Mouse (Mus musculus) gastrocnemius, postnatal 4 days (tissue): ENCODE data around the gene Egln1. TPM values are rescaled to one million over a fixed set of nuclear protein-coding genes. Genes with fewer than 3 reads are reported as not detected.

Source experiments
- DNase-seq, 2 experiments: peaks; one replicate each; pipeline ENCODE4 v3.0.0; 2021 to 2022; ENCODE audit warnings: low spot score in 2 of 2, mixed read lengths in 2 of 2
- total RNA-seq, 2 experiments: library from RNA; stranded (reverse); gene quantifications; 2 replicates each; pipeline ENCODE4 v1.2.3; 2021

Gene Egln1
- total RNA-seq, 2 experiments from 2014 or later, result 53.0 to 53.5 TPM

DNA sequence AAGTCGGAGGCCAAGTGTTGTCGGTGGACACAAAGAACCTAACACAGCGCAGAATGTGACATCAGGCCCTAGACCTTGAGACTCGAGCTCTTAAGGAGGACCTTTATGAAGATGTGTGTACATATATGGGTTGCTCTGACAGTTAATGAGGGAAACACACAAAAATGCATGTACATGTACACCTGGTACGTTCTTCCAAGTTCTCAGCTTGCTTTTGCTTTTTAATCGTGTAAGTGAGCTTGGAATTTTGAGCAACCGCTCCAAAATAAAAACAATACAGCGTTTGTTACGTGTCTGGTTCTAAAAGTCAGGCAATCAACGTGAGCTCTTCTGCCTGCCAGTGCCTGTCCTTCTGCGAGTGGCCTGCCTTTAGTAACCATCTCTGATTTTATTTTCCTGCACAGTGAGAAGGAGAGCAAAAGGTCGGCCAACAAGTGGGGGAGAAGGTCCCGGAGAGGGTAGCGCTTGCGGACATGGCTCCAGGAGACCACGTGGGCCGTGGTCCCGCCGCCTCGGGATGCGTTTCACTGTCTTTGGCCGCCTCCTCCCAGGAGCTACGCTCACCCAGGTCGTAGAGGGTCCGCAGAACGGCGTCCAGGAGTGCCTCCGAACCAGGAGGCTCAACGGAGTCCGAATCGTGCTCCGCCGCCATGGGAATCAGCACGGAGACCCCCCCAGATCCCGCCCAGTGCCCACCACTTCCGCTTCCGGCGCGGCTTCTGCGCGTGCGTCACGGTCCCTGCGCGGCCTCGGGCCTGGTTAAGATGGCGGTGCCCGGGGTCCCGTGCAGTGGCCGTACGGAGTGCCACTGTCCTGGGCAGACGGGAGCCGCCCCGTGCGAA lies 86.6 kb downstream of the Egln1 start, which contains the start of the genes Gnpat and 2810004N23Rik:
Gene Gnpat, plus strand, starts transcription at position 713 of the 842 bp plus-strand sequence.
Gene 2810004N23Rik, minus strand, starts transcription at position 800 of the 842 bp plus-strand sequence.
- DNase-seq, result peak; percentile 90 to 94

DNA sequence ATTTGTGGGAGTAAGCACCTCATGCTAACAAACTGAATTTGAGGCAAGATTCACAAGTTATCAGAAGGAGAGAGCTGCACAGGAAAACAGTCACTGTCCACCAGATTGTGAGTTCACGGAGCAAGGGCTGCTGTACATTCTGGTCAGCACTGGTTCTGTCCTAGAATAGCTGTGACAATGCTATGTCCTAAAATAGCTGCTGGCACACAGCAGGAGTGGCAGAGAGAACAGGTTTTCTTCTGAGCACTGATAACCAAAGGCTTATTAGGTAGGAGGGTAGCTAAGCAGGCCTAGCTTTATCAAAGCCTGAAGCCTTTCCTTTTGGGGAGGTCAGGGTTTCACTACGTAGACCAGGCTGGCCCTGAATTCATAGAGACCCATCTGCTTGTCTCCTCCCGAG lies 88.9 kb downstream of the Egln1 start:
- DNase-seq, result no peak

DNA sequence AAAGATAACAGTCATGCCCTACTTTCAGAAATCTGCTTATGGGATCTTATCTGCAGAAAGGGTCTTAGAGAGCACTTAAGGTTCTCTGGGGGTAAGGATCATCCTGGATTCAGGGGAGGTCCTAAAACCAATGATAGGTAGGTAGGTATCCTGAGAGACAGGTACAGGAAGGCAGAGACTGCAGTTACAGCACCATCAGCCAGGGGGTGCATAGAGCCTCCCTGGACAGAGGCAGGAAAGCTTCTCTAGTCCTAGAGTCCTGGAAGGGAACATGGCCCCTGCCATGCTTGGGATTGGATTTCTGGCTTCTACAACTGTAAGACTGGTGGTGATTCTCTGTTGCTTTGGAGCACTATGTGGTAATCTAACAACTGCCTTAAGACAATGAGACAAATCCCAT lies 89.7 kb downstream of the Egln1 start:
- DNase-seq, result no peak

Other genes with a start within 250 kb of the Egln1 start
- 10 to 100 TPM; 28.2 to 33.1 TPM for gene Ttc13, start 227.3 kb downstream of the Egln1 start, total RNA-seq
- gene Arv1, start 227.2 kb downstream of the Egln1 start, total RNA-seq, result 1 to 10 TPM; 6.6 to 7.1 TPM
- gene Fam89a, start 197.5 kb downstream of the Egln1 start, total RNA-seq, result under 1 TPM; 0.86 to 0.96 TPM
- gene Trim67, start 156.2 kb downstream of the Egln1 start, total RNA-seq, result under 1 TPM; 0.12 to 0.13 TPM
- gene Gnpat, start 86.3 kb downstream of the Egln1 start, total RNA-seq, result 100 to 1,000 TPM; 108 to 109 TPM
- gene 2810004N23Rik, start 86.2 kb downstream of the Egln1 start, total RNA-seq, result 10 to 100 TPM; 36.7 to 37.0 TPM
- gene Exoc8, start 51.6 kb downstream of the Egln1 start, total RNA-seq, result 10 to 100 TPM; 10.4 to 11.3 TPM
- gene Sprtn, start 51.4 kb downstream of the Egln1 start, total RNA-seq, result 10 to 100 TPM; 11.7 to 11.9 TPM
- gene Tsnax, start 63.7 kb upstream of the Egln1 start, total RNA-seq, result 10 to 100 TPM; 78.6 to 87.9 TPM
- gene Disc1, start 104.9 kb upstream of the Egln1 start, total RNA-seq, result 1 to 10 TPM; 4.7 to 5.6 TPM